Mouse (Mus musculus) lung, postnatal 36 days (tissue): ENCODE measurements around the gene Lhfp.
A peak's percentile ranks its signal among the peaks of the same experiment; 100 is the strongest.
"Not testable (repeated sequence)": the region's sequence is repeated elsewhere in the genome, so short reads cannot be mapped to it uniquely, and the experiment has no call there.

Source experiments
- DNase-seq: peaks from one replicate; pipeline ENCODE4 v3.0.0; 2022; ENCODE audit warnings: mixed read lengths

The Lhfp gene

DNA sequence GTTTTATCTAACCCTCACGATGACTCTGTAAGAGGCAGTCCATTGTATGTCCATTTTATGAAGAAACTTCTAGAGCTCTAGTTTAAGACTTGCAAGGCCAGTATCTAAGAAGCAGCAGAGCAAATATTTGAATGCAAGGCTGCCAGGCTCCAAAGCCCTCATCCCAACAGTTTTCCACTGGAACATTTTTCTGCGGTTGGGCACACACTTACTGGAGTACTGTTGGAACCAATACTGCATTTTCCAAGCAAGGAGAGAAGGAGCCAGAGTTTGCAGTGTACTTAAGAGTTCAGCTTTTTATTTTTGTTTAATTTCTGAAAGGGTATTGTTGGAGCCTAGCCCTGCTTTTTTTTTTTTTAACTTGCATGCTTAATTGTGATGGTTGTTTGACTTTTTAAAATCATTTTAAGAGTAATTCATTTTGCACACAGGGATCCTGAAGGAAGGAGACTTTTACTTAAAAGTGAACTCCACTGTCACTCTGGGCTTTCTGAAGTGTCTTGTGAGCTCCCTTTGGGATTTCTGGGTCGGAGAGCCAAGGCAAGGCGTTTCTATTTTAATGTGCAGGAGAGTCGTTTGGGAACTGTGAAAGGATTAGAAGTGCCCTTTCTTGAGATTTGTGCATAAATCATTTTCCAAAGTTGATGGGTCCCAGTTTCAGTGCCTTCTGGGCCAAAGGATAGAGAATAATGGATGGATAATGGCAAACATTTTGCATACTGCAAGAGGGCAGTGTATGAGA lies 180.4 kb downstream of the Lhfp start:
- peak; percentile 63 for DNase-seq

DNA sequence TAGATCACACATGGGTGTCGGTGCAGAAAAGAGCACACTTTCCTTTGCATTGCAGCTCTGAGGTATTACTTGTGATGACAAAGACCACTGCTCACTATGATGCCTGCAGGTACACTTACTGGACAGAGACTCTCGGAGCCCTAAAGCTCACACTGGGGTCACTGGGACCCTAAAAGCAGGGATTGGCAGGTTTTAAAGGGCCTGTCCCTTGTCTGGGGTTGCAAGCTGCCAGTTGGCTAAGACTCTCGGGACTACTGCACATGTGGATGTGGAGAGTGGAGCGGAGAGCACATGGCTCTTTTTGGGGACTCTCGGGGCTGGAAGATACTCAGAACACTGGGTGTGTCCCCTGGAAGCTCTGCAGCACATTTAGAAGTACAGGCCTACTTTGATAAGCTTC lies 182.8 kb downstream of the Lhfp start:
- no peak for DNase-seq

DNA sequence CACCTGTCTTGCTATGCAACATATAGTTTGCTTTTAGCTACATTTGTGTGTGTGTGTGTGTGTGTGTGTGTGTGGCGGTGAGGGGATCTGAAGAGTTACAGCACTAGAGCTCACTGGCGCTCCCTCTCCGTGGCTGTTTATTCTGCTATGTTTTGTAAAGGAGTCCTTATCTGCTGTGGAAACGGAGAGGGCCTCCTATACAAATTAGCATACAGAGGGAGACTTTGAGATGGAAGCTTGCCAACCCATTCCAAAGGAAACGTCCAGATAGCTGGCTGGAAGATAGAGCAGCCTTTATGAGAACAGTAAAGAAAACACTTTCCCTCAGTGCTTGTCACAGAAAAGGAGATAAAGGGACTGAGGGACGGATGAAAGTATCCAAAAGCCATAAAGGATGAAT lies 184.4 kb downstream of the Lhfp start:
- DNase-seq: peak; percentile 64

DNA sequence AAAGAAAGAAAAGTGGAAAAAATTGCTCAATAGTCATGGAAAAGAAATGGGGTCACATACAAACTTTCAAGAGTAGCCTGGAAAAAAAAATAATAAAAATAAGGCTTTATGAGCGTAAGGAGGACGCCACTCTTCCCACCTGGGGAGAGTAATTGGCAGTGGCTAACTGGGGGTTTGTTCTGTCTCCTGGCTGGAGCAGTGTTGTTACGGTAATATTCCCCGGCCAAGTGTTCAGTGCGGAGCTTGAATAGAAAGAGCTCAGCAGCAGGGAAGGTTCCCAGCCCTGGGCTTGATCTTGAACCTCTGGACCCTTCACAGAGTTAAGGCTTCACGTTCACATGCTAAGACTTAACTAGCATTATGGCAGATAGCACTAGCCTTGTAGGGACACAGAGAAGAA lies 184.9 kb downstream of the Lhfp start:
- DNase-seq: no peak

DNA sequence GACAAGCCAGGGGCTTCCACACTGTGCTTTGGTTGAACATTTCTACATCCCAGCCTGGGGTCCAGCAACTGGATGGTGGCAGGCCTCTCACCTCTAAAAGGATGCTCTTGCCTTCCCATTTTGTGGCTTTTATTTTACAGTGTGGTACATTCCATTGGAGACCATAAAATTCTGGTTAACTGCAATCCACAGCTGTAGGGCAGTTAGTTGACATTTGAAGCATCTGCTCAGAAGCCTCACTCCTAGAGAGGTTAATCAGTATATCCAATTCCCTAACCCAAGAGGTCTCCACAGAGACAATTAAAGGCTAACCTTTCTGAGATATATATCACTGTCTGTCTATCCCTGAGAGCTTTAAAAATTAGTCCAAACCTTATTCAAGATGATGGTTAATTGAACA lies 186.5 kb downstream of the Lhfp start:
- no peak for DNase-seq

DNA sequence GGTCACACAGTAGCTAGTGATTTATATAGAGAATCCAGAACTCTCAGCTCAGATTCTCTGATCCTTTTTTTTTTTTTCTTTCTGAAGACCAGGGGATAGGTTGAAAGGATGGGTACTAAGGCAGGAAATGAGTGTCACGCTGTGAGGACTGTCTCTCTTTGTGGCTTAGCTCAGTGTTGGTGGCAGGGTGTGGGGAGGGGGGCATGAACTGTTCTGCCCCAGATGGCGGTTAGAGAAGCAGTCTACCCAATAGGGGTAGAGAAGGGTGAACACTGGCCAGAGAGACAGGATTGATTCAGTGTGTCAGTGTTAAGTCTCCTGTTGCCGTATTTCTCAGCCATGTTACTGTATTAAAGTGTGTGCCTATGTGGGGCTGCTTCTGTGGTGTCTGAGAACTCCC lies 189.2 kb downstream of the Lhfp start:
- DNase-seq: no peak

DNA sequence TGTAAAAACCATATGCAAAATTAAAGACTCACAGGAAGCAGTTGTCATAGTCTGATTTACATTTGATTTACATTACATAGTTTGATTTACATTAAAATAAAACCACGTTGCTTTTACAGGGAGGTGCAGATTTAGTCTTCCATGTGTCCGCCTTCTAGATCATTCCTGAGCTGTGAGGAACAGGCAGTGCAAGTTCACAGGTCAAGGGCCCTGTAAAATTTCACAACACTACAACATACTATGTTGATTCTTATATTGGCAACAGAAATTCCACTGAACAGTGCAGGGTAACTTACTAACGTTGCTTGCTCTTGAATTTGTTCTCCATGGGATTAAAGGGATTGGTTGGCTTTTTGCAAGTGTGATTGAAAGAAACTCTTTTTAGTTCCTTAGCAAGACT lies 189.8 kb downstream of the Lhfp start:
- DNase-seq: peak; percentile 67

DNA sequence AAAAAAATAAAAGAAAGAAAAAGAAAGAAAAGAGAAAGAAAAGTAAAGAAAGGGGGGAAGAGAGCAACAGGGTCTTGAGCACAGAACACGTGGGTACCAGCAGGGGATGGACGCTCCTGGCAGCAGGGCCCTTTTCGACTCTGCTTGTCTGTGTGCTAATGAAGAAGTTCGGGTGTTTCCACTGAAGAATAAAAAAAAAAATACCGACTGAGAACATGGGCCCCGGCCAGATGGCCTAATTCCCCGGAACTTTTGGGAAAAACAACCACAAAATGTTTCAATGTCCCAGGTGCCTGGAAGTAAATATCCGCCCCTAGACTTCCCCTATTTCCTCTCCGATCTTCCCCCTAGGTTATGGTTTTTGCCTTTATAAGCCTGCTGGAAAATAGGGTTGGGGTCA lies 191.1 kb downstream of the Lhfp start:
- DNase-seq: not testable (repeated sequence)

DNA sequence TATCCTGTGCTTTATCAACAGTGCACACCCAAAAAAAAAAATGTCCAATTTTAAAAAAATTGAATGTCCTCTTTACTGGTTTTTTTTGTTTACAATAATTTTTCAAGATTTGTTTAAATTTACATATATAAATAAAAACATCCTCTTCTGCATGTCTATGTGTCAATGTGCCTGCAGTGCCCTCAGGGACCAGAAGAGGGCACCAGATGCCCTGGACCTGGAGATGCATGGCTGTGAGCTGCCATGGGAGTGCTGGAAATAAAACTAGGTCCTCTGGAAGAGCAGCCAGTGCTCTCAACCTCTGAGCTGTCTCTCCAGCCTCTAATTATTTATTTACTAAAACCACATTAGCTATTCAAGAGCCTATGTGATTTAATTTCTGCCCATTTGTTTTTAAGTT lies 193.4 kb downstream of the Lhfp start:
- DNase-seq: no peak

DNA sequence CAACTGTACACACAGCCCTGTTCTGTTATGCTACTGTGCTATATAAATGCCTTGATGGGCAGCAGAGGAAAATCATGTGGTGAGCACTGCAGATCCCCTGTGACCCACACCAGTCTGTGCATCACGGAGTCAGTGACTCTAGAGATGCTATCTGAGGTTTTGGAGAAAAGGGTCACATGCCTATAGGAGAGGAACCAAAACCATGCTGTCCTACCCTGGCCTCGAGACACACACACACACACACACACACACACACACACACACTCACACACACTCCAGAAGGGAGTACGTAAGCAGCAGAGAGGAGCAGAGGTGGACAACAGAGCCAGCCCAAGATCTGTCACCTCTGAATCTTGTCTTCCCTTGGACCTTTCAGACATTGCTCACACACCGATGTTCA lies 195.1 kb downstream of the Lhfp start:
- DNase-seq: no peak

DNA sequence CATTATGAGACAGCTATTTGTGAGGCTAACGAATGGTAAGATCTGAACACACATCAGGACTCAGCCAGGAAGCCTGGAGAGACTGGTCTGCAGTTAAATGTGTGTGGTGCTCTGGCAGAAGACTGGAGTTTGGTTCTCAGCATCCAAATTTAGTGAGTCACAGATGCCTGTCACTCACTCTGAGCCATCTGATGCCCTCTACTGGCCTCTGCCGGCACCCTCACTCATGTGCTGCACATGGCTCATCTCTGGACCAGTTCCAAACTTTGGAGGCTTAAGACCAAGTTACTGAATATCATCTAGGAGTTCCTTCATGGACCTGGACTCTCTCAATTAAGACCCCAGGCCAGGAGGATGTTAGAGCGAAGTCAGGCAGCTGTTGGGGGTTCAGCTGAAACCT lies 198.8 kb downstream of the Lhfp start:
- no peak for DNase-seq

DNA sequence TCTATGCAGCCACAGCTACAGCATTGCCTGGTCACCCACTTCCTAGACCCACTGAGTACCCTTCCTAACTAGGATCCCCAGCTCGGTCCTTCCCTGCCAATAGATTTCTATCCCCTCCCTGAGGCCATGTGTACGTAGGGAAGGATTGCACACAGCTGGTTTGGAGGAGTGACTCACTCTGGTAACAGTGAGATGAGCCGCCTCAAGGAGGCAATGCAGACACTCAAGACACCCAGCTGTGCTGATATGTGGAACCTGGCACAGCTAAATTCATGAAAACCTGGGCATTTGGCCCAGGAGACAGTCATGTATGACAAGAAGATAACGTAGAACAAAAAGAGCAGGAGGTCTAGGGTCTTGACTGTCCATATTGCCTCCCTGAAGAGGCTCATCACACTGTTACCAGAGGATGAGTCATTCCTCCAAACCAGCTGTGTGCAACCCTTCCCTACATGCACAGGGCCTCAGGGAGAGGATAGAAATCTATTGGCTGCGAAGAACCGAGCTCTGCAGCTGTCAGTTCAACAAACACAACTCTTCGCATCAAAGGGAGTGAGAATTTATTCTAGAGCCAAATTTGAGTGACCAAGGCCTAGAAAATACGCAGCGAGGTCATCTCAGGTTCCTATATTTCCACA lies 204.4 kb downstream of the Lhfp start:
- no peak for DNase-seq

DNA sequence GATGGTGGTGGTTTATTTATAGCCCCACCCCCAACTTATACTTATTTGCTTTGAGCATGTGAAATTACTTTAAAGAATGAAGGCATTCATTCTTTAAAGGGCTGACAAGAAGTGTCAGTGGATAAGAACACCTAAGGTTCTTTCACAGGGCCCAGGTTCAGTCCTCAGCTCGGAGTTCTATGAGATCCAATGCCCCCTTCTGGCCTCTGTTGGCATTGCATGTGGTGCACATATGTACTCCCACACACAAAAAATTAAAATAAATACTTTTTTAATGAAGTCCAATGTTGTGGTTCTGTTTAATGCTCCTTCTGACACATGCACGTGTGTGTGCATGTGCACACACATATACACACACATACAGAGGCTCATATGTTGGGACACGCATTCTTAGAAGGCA lies 205.8 kb downstream of the Lhfp start:
- DNase-seq: peak; percentile 83

DNA sequence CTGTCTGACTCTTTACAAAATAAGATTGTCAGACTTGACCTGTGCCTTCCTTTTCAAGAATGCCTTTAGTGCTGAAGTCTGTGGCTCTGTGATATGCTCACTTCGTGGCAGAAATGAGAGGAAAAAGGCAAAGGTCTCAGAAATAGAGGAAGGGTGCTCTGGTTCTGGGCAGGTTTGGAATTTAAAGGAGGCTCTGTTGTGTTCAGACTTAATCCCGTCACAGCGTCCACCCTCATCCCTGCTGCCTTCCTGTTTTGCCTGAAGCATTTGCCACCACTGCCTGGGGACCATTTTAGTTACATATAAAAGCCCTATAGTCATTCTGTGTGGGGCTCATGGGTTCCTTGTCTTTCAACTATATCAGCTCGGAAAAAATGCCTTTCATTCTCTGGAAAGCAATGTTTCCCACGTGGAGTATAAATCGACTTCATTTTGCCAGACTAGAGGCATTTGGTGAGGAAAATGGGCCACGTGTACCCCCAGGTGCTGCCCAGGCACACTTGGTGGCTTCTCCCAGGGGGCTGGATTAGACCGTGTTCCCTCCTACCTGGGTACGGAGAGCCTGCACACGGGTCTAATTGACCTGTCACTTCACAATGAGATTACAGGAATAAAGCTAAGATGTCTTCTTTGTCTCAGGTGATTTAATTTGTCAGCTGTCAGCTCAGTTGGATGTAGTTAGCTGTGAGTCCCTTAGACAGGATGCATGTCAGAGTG lies 207.0 kb downstream of the Lhfp start:
- no peak for DNase-seq

DNA sequence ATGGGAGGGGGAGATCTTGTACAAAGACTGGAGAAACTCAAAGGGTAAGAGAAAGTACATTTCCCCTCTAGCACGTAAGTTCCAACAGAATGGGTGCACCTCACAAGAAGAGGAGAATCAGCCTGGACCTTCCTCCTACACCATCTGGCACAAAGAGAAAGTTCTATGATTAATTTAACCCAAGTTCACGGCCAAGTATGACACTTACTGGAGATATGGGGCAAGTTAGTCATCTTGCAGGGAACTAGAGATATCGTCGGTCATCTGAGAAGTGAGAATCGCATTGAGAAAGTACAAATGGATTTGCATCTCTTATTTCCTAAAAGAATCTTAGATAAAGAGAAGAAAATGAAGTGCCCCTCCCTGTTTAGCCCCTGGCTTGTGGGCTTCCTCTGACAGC lies 211.2 kb downstream of the Lhfp start:
- DNase-seq: no peak

DNA sequence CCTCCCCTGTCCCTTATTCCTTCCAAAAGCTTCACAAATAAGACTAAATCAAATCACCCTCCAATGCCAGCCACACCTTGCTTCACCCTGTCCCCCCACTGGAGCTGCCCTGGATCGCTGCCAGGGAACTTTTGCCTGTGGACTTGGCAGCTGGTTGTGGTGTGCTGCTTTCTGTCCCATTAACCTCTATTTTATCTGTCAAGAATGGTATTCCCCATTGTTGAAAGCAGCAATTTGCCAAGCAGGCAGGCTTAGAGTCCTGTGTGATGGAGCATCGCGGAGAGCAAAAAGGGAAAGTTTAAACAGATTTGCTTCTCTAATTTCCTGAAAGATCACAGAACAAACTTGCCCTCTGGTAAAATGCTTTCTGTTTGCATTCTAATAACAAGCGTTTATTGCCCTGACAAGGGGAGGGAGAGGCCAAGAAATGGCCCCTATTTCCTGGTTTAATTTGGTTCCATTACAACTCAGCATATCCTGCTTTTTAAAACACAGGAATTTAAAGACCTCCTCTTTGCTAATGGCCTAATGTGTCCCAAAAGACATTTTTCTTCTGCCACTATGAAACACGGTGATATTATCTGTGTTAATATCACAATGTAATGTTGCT lies 212.0 kb downstream of the Lhfp start:
- DNase-seq: no peak

DNA sequence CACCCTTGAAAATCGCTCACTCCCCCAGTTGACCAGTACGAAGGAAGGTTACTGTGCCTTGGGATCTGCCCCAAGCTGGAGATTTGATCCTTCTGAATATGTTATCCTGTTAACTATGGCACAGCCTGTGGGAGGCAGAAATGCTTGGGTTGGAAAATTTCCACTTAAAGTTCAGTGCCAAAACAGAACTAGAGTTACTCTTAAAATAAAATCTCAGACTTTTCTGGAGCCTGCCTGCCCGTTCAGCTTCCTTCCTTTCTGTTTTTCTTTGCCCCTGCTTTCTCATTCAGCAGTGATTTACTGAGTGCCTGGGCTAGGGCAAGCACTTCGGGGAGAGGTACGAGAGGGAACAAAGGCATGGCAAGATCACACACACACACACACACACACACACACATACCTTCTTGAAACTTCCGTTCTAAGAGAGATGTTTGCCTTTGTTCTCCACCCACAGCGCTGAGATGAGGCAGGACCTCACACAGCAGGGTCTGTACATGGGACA lies 217.4 kb downstream of the Lhfp start:
- DNase-seq: no peak

DNA sequence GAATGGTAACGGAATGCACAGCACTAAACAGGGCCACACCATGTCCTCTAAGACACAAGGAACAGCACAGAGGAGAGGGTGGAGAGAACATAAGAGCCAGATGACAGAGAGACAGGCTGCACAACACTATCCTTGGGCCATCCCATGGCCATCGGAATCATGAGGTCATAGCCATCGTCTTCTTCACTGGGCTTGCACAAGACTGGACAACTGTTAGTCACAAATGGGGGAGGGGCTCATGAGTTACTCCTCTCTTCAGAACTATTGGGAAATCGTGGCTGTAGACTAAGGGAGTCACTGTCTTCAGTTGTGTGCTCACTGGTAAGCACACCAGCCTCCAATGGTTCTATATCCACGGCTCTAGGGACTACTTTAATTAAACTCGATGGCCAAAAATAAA lies 224.8 kb downstream of the Lhfp start:
- DNase-seq: no peak

DNA sequence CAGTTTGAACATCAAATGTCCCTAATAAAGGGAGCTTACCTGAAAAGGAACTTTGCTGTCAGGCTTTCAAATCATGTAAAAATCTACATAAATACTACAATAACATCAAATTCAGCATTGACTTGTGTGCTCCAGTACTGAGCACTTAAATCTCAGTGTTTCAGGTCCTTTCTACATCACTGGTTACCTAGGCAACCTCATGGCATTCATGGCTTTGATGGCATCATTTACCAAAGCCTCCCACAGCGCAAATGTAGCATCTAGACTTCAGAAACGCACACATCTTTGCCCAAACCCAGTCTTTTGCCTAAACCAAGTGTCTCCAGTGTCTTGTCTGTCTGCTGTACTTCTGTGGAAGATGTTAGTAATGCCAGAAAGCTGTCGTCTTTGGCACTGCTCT lies 225.7 kb downstream of the Lhfp start:
- DNase-seq: no peak

DNA sequence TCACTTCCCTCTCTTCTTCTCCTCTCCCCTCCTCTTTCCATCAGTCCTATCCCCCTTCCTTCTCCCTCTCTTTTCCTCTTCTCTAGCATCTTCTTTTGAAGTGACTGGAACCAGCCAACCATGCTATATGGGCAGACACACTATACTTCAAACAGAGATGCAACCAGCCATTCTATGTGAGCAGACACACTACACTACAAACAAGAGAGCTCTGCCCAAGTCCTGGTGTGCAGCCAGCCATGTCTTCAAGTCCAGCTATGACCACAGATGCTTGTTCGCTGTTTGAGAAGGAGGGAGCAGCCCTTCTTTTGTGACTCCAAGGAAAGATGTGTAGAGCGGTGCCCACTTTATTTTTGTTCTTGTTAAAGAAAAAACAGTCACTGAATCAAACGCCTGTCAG lies 231.9 kb downstream of the Lhfp start:
- no peak for DNase-seq

DNA sequence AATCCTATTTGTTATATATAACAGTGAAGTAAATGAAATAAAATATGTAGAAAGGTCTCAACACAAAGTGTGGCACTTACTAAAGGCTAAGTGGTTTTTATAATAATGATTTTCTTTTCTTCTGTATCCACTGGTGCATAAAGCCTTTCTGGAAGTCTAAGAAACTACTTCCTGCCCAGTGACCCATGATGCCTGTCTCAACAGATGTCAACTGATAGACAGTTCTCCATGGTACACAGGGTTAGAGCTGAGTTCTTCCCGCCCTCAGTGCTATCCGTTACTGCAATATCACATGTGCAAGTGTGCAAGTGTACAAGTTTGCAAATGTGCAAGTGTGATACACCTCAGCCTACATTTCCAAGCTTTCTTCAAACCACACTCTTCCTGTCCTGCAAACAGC lies 236.7 kb downstream of the Lhfp start:
- DNase-seq: no peak

DNA sequence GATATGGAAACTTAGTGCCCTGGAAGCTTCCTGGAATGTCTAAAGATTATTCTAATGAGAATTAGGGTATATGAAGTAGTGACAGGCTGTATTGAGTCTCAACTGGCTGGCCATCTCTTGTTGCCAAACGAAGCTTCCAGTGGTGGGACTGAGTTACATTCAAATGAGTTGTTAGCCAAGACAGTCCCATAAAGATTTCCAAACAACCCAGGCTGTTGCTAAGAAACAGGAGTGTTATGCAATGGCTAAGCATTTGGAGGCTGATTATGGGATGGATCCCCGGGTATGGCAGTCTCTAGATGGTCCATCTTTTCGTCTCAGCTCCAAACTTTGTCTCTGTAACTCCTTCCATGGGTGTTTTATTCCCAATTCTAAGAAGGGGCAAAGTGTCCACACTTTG lies 240.7 kb downstream of the Lhfp start:
- not testable (repeated sequence) for DNase-seq

DNA sequence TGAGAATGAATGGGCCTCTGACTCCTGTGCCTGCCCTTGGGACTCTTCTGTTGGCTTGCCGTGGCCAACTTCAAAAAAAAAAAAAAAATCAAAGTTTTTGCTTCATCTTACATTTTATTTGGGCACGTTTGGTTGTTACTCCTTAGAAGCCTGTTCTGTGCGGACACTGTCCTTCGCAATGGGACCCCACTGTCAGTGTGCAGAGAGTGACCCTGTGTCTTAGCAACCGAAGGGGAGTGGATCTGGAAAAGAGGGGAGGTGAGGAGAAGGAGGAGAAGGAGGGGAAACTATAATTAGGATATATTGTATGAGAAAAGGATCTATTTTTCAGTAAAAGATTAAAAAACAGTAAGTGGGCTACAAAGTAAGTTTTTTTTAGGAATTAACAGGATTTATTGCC lies 242.7 kb downstream of the Lhfp start:
- DNase-seq: no peak
